Comparison of ENCODE assay signal across 26 mouse cellular contexts in genomic region chrX:153231240-153231639, GRCm38 (mm10).
"Had no signal": no experiment of that assay in that cellular context is flagged by ENCODE, and none has a peak within 500 bp of the region (broad histone marks: within the 10 kb centered on the region; RNA-seq: fewer than 3 reads in every experiment).

No protein-coding gene starts in this region.

- H3K27me3 ChIP-seq: heart, embryonic 13.5 days; heart, embryonic 15.5 days; intestine, embryonic 15.5 days; limb, embryonic 12.5 days had no signal

- H3K27ac ChIP-seq: gastrocnemius, adult 2 months; heart, adult 2 months; heart, embryonic 13.5 days; heart, embryonic 15.5 days; hindbrain, embryonic 10.5 days; hindbrain, embryonic 12.5 days; hindbrain, embryonic 14.5 days; intestine, embryonic 15.5 days; left cerebral cortex, adult 2 months; limb, embryonic 10.5 days; limb, embryonic 12.5 days had no signal

- ATAC-seq: hindbrain, embryonic 16.5 days; inflammation-experienced regulatory T-cells, adult 6 months; intestine, embryonic 15.5 days; intestine, postnatal 0 days had no signal

- DNase-seq: gastrocnemius, adult 2 months; gastrocnemius, postnatal 10 days; gastrocnemius, postnatal 25 days; heart, adult 11 months; heart, adult 2 months; heart, postnatal 14 days; heart, postnatal 36 days; kidney, adult 18-20 months; kidney, adult 8-10 months; kidney, postnatal 10 days; kidney, postnatal 4 days; layer of hippocampus, adult 9-11 months; layer of hippocampus, postnatal 36 days; liver had no signal

- H3K4me1 ChIP-seq: heart, embryonic 13.5 days; heart, embryonic 15.5 days; hindbrain, embryonic 12.5 days; intestine, embryonic 15.5 days; limb, embryonic 10.5 days; limb, embryonic 12.5 days had no signal

- H3K4me3 ChIP-seq: gastrocnemius, adult 2 months; heart, adult 2 months; heart, embryonic 13.5 days; heart, embryonic 15.5 days; hindbrain, embryonic 10.5 days; hindbrain, embryonic 12.5 days; intestine, embryonic 15.5 days; left cerebral cortex, adult 2 months; limb, embryonic 10.5 days; limb, embryonic 12.5 days had no signal
